Comparison of ENCODE assay signal across 28 mouse cellular contexts in genomic region chr6:100498126-100498525, GRCm38 (mm10).
DNase-seq lines count a peak whose midpoint lies in the region; ATAC-seq lines count a peak whose summit lies in the region.
"Had no signal": no experiment of that assay in that cellular context is flagged by ENCODE, and none has a peak within 500 bp of the region (broad histone marks: within the 10 kb centered on the region; RNA-seq: fewer than 3 reads in every experiment).

No protein-coding gene starts in this region.

- H3K9me3 ChIP-seq in midbrain, embryonic 11.5 days (ENCODE audit: control insufficient read depth, low read length) = no peaks in the 10 kb centered on the region
- H3K9me3 ChIP-seq in midbrain, embryonic 15.5 days = no peaks in the 10 kb centered on the region
- H3K9me3 ChIP-seq: embryonic facial prominence, embryonic 10.5 days; embryonic facial prominence, embryonic 13.5 days; forebrain, embryonic 10.5 days; heart, embryonic 10.5 days; heart, embryonic 13.5 days had no signal

- no peak overlapping the region for H3K4me2 ChIP-seq in midbrain, embryonic 11.5 days
- H3K4me2 ChIP-seq in midbrain, embryonic 15.5 days = no peak overlapping the region
- H3K4me2 ChIP-seq: embryonic facial prominence, embryonic 13.5 days; heart, embryonic 13.5 days; hindbrain, embryonic 14.5 days had no signal

- H3K4me3 ChIP-seq in midbrain, embryonic 11.5 days (ENCODE audit: low read depth, low read length) = no peak overlapping the region
- no peak overlapping the region for H3K4me3 ChIP-seq in midbrain, embryonic 15.5 days
- H3K4me3 ChIP-seq: embryonic facial prominence, embryonic 10.5 days; embryonic facial prominence, embryonic 13.5 days; forebrain, embryonic 10.5 days; heart, adult 2 months; heart, embryonic 10.5 days; heart, embryonic 13.5 days had no signal

- H3K27me3 ChIP-seq in midbrain, embryonic 11.5 days (ENCODE audit: control insufficient read depth, insufficient read depth, low read length) = no peaks in the 10 kb centered on the region
- H3K27me3 ChIP-seq in midbrain, embryonic 15.5 days (replicated peaks) = 0 out of 2 replicates have a peak, but pooled peaks cover 5% of the 10 kb centered on the region
- H3K27me3 ChIP-seq: embryonic facial prominence, embryonic 13.5 days had no signal

- peak; percentile 62 for DNase-seq in embryo, embryonic 10 days (ENCODE audit: low spot score)
- DNase-seq in embryo, embryonic 11 days = no peak
- peak; percentile 87 for DNase-seq in midbrain, embryonic 11.5 days (ENCODE audit: low spot score, missing footprints)
- peak; percentile 32 for DNase-seq in embryo, embryonic 9.5 days (ENCODE audit: extremely low spot score)
- no peak for DNase-seq in frontal cortex, postnatal 14 days (ENCODE audit: low spot score in 2 of 2)
- no peak for DNase-seq in kidney, adult 9 months
- DNase-seq: adrenal gland, postnatal 10 days; adrenal gland, postnatal 36 days; cerebellum, adult 11 months; cerebellum, adult 2 months; cerebellum, adult 9-11 months; gastrocnemius, postnatal 10 days; gastrocnemius, postnatal 36 days; heart, adult 2 months; heart, postnatal 4 days had no signal

- WGBS in midbrain, embryonic 11.5 days = 22% methylated on average over 2 of the region's 2 CpGs
- 28% methylated on average over 2 of the region's 2 CpGs for WGBS in midbrain, embryonic 15.5 days

- H3K9ac ChIP-seq in midbrain, embryonic 11.5 days (ENCODE audit: low read length) = no peak overlapping the region
- H3K9ac ChIP-seq in midbrain, embryonic 15.5 days = no peak overlapping the region
- H3K9ac ChIP-seq: embryonic facial prominence, embryonic 13.5 days; heart, embryonic 13.5 days; hindbrain, embryonic 14.5 days had no signal

- ATAC-seq in midbrain, embryonic 11.5 days (ENCODE audit: low FRiP score) = peak; percentile 25; the same call in 1 of the 2 replicates
- no peak; the same call in 1 of the 2 replicates for ATAC-seq in midbrain, embryonic 15.5 days (replicated peaks)
- ATAC-seq: activated CD4-positive, CD25-positive, alpha-beta regulatory T cell, adult 4 months; forebrain, embryonic 14.5 days; hindbrain, postnatal 0 days; inflammation-experienced regulatory T-cells, adult 6 months; intestine, postnatal 0 days had no signal

- peaks cover 11% of the 10 kb centered on the region for H3K4me1 ChIP-seq in midbrain, embryonic 11.5 days (ENCODE audit: control insufficient read depth, insufficient read depth, low read length)
- H3K4me1 ChIP-seq in midbrain, embryonic 15.5 days = peaks cover 14% of the 10 kb centered on the region

- H3K36me3 ChIP-seq in midbrain, embryonic 11.5 days (ENCODE audit: control insufficient read depth, insufficient read depth, low read length) = no peaks in the 10 kb centered on the region
- H3K36me3 ChIP-seq in midbrain, embryonic 15.5 days (replicated peaks) = no peaks in the 10 kb centered on the region
- H3K36me3 ChIP-seq: embryonic facial prominence, embryonic 10.5 days; embryonic facial prominence, embryonic 13.5 days; forebrain, embryonic 10.5 days; G1E; heart, embryonic 10.5 days; heart, embryonic 13.5 days had no signal

- no peak overlapping the region for H3K27ac ChIP-seq in midbrain, embryonic 11.5 days (ENCODE audit: low read depth, low read length)
- no peak overlapping the region for H3K27ac ChIP-seq in midbrain, embryonic 15.5 days
- H3K27ac ChIP-seq: embryonic facial prominence, embryonic 10.5 days; embryonic facial prominence, embryonic 13.5 days; forebrain, embryonic 10.5 days; heart, adult 2 months; heart, embryonic 10.5 days; heart, embryonic 13.5 days; hindbrain, embryonic 14.5 days; hindbrain, postnatal 0 days had no signal

Comparison
In these comparisons a context has a peak if more than half of its experiments do, and no peak if none do; other contexts are left out.
1. DNase-seq: peak in embryo, embryonic 10 days (single experiment), midbrain, embryonic 11.5 days (single experiment) and embryo, embryonic 9.5 days (single experiment); none in embryo, embryonic 11 days (single experiment), frontal cortex, postnatal 14 days (0 of 2) and kidney, adult 9 months (single experiment).